Mouse (Mus musculus) bone marrow, adult 2 months (tissue): Measurements from ENCODE around the gene Hoxa11. TPM values are rescaled to one million over a fixed set of nuclear protein-coding genes. Genes with fewer than 3 reads are reported as not detected.

Experiments
- H3K27ac ChIP-seq: fragments of 200-500 bp; 2 replicates; pipeline ENCODE4 v1.5.1; 2012; ENCODE audit warnings: low read depth, mild to moderate bottlenecking, control low read depth, inconsistent platforms, low read length; ENCODE audit not compliant: control insufficient read depth, poor library complexity, insufficient read depth
- H3K4me1 ChIP-seq: fragments of 200-500 bp; 2 replicates; pipeline ENCODE4 v1.6.1; 2011; ENCODE audit warnings: low read length; ENCODE audit not compliant: control insufficient read depth, insufficient read depth
- H3K4me3 ChIP-seq: fragments of 200-500 bp; replicated peaks from 2 replicates; pipeline ENCODE3; 2011; ENCODE audit warnings: mild to moderate bottlenecking, low read depth, low read length, control low read depth; ENCODE audit not compliant: control insufficient read depth
- CTCF ChIP-seq: fragments of 200-500 bp; IDR thresholded peaks from 2 replicates; pipeline ENCODE4 v1.5.1; 2011; ENCODE audit warnings: low read length, control low read depth; ENCODE audit not compliant: control insufficient read depth, insufficient read depth
- POLR2A ChIP-seq: fragments of 200-500 bp; IDR thresholded peaks from 2 replicates; pipeline ENCODE4 v1.6.1; 2011; ENCODE audit warnings: low read depth, mild to moderate bottlenecking, control low read depth, low read length, borderline replicate concordance; ENCODE audit not compliant: control insufficient read depth
- WGBS: fragments of 180-500 bp; shearing (Covaris S2); methylation state at CpG from one replicate; pipeline ENCODE4 v1.1.7; 2018; 5-methylcytosine and 5-hydroxymethylcytosine counted together
- polyA plus RNA-seq: library from polyadenylated mRNA; stranded (reverse); fragments of >200 nt; gene quantifications from 2 replicates; pipeline ENCODE4 v1.2.4, GENCODE M21; 2011; ENCODE audit warnings: low replicate concordance; ENCODE audit not compliant: missing spikeins, insufficient read depth, insufficient read length

The Hoxa11 gene
- polyA plus RNA-seq, 1 experiment: not detected

- H3K27ac ChIP-seq: no peak overlapping the region; the same call in 1 of the 2 replicates
- TF ChIP-seq POLR2A (no peak), CTCF (no peak)
- WGBS: 3% methylated on average over 59 of the region's 59 CpGs
- H3K4me1 ChIP-seq: no peaks in the 10 kb centered on the region
- H3K4me3 ChIP-seq: no peak overlapping the region
Observed at GRCm38 (mm10) chr6:52253511-52254500, 8.2 kb upstream of the Hoxa11 start.

- no peak for TF ChIP-seq CTCF
- TF ChIP-seq POLR2A: no peak
- Histone ChIP-seq H3K4me3 (no peak overlapping the region), H3K4me1 (no peaks in the 10 kb centered on the region), H3K27ac (no peak overlapping the region)
- WGBS: 4% methylated on average over 35 of the region's 35 CpGs
Observed at GRCm38 (mm10) chr6:52252775-52253376, 7.3 kb upstream of the Hoxa11 start.

- Histone ChIP-seq H3K27ac (no peak overlapping the region), H3K4me3 (no peak overlapping the region), H3K4me1 (no peaks in the 10 kb centered on the region)
- TF ChIP-seq CTCF (no peak), POLR2A (no peak)
- 10% methylated on average over 24 of the region's 24 CpGs for WGBS
Observed at GRCm38 (mm10) chr6:52252016-52252774, 6.6 kb upstream of the Hoxa11 start.

GRCm38 (mm10) chr6:52251177-52251879, 5.7 kb upstream of the Hoxa11 start:
- TF ChIP-seq CTCF: no peak
- no peak for TF ChIP-seq POLR2A
- H3K4me1 ChIP-seq: no peaks in the 10 kb centered on the region
- H3K4me3 ChIP-seq: no peak overlapping the region
- no peak overlapping the region for H3K27ac ChIP-seq
- 12% methylated on average over 7 of the region's 7 CpGs for WGBS

GRCm38 (mm10) chr6:52249826-52250225, 4.2 kb upstream of the Hoxa11 start:
- TF ChIP-seq CTCF: no peak
- TF ChIP-seq POLR2A: no peak
- 15% methylated on average over 4 of the region's 4 CpGs for WGBS

GRCm38 (mm10) chr6:52249415-52249738, 3.8 kb upstream of the Hoxa11 start:
- H3K4me3 ChIP-seq: no peak overlapping the region
- no peak overlapping the region for H3K27ac ChIP-seq
- H3K4me1 ChIP-seq: no peaks in the 10 kb centered on the region
- TF ChIP-seq CTCF: no peak
- no peak for TF ChIP-seq POLR2A
- 3% methylated on average over 16 of the region's 16 CpGs for WGBS

More at GRCm38 (mm10) chr6:52249826-52250225, 4.2 kb upstream of the Hoxa11 start:
- Histone ChIP-seq H3K4me3 (no peak overlapping the region), H3K27ac (no peak overlapping the region), H3K4me1 (no peaks in the 10 kb centered on the region)

- WGBS: 5% methylated on average over 27 of the region's 27 CpGs
- H3K4me1 ChIP-seq: no peaks in the 10 kb centered on the region
- TF ChIP-seq POLR2A (no peak), CTCF (no peak)
- no peak overlapping the region for H3K4me3 ChIP-seq
- no peak overlapping the region for H3K27ac ChIP-seq
Observed at GRCm38 (mm10) chr6:52248638-52249414, 3.2 kb upstream of the Hoxa11 start.
